Mouse (Mus musculus) central nervous system, embryonic 11.5 days (tissue): ENCODE results near the gene Rd3l. TPM values are rescaled to one million over a fixed set of nuclear protein-coding genes. Genes with fewer than 3 reads are reported as not detected.

Source experiments
- polyA plus RNA-seq: library from polyadenylated mRNA; depleted of rRNA; stranded (reverse); fragments of >200 nt; gene quantifications from 2 replicates; pipeline ENCODE4 v1.2.3, GENCODE M21; 2012; rRNA removed

Gene Rd3l
- polyA plus RNA-seq: not detected in 2 replicates

GRCm38 (mm10) chr12:111980887-111981367, at the start of gene Rd3l:
TSS of gene Rd3l (minus strand) at chr12:111981317.

GRCm38 (mm10) chr12:111971231-111971686, 9.9 kb downstream of the Rd3l start, which contains the start of gene Tdrd9:
TSS of gene Tdrd9 (plus strand) at chr12:111971559.

GRCm38 (mm10) chr12:111966683-111967173, 14.4 kb downstream of the Rd3l start, which contains the start of gene Atp5mpl:
TSS of gene Atp5mpl (minus strand) at chr12:111966977.

Other genes starting within 250 kb of the Rd3l start
- gene Klc1, start 222.5 kb downstream of the Rd3l start, polyA plus RNA-seq: 285 and 507 TPM in 2 replicates
- 25.0 and 25.3 TPM in 2 replicates for gene Xrcc3, start 167.4 kb downstream of the Rd3l start, polyA plus RNA-seq
- 48.3 and 54.6 TPM in 2 replicates for gene Zfyve21, start 167.1 kb downstream of the Rd3l start, polyA plus RNA-seq
- gene Ppp1r13b, start 73.2 kb downstream of the Rd3l start, polyA plus RNA-seq: 5.6 and 8.7 TPM in 2 replicates
- gene Atp5mpl, start 14.3 kb downstream of the Rd3l start, polyA plus RNA-seq: 164 and 284 TPM in 2 replicates
- gene Tdrd9, start 9.8 kb downstream of the Rd3l start, polyA plus RNA-seq: 1.8 and 2.0 TPM in 2 replicates
- 1.5 and 2.6 TPM in 2 replicates for gene Aspg, start 125.4 kb upstream of the Rd3l start, polyA plus RNA-seq
- gene Kif26a, start 164.9 kb upstream of the Rd3l start, polyA plus RNA-seq: 15.9 and 17.4 TPM in 2 replicates